Mouse (Mus musculus) MEL (cell line): ENCODE results near the gene Ciao2a.

Experiments used
- CTCF ChIP-seq, 3 experiments: IDR thresholded peaks in 2 of 3; conservative IDR thresholded peaks in 1 of 3; 2 replicates each; pipeline ENCODE4 v1.5.1; 2011 to 2012; ENCODE audit warnings: low read length in 3 of 3, low read depth in 2 of 3, mild to moderate bottlenecking in 2 of 3, improper control_type of control experiment in 1 of 3, inconsistent platforms in 1 of 3, mixed read lengths in 1 of 3, moderate library complexity in 1 of 3; ENCODE audit not compliant: control insufficient read depth in 1 of 3, insufficient read depth in 1 of 3, poor library complexity in 1 of 3, severe bottlenecking in 1 of 3
- NELFE ChIP-seq: IDR thresholded peaks from 2 replicates; pipeline ENCODE4 v1.6.1; 2011; ENCODE audit warnings: low read depth, low read length, improper control_type of control experiment
- POLR2A ChIP-seq, 2 experiments: IDR thresholded peaks; 2 replicates each; pipeline ENCODE4 v1.6.1; 2011 to 2012; ENCODE audit warnings: low read length in 2 of 2, mild to moderate bottlenecking in 2 of 2, control low read depth in 1 of 2, improper control_type of control experiment in 1 of 2, low read depth in 1 of 2, moderate library complexity in 1 of 2; ENCODE audit not compliant: control insufficient read depth in 1 of 2, insufficient read depth in 1 of 2, poor library complexity in 1 of 2
- USF1 ChIP-seq: IDR thresholded peaks from 2 replicates; pipeline ENCODE4 v1.6.1; 2014; ENCODE audit warnings: low read depth, mild to moderate bottlenecking, inconsistent platforms, low read length, improper control_type of control experiment, moderate library complexity
- ZC3H11A ChIP-seq: IDR thresholded peaks from 2 replicates; pipeline ENCODE4 v1.6.1; 2012; ENCODE audit warnings: low read depth, mild to moderate bottlenecking, inconsistent platforms, low read length, improper control_type of control experiment

GRCm38 (mm10) chr9:66119498-66119897 lies 6.9 kb upstream of the Ciao2a start:
- TF ChIP-seq CTCF (IDR thresholded peaks at IDR 0.05 in 2 of 3, conservative IDR thresholded peaks at IDR 0.05 in 1 of 3; ENCODE audit: control insufficient read depth in 1 of 3, insufficient read depth in 1 of 3, low read depth in 2 of 3, low read length in 3 of 3, poor library complexity in 1 of 3, severe bottlenecking in 1 of 3) (no peak), ZC3H11A (no peak), NELFE (no peak), POLR2A (IDR thresholded peaks at IDR 0.05; ENCODE audit: control insufficient read depth in 1 of 2, insufficient read depth in 1 of 2, low read depth in 1 of 2, low read length in 2 of 2, poor library complexity in 1 of 2) (no peak), USF1 (no peak)
